Mouse (Mus musculus): ENCODE results near the gene Agbl1.

Gene Agbl1

DNA sequence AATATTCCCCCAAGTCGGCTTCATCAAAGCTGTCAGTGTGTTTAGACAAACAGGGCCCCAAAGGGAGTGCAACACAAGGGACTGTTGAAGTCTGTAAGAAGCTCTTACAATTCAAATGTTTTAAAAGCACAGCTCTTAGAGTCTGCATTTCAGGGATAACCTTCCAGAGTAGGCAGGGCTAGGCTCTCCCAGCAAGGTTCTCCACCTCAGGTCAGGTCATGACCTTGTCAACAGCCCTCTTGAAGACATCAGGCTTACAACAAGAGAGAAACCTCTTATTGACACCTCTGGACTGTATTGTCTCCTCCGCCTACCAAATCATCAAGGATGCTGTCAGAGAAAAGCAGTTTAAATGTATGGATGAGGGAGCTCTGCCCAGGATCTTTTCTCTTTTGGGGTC is 692.0 kb downstream of the Agbl1 start:
- no peak for DNase-seq (ENCODE audit: low read depth, low spot score)

DNA sequence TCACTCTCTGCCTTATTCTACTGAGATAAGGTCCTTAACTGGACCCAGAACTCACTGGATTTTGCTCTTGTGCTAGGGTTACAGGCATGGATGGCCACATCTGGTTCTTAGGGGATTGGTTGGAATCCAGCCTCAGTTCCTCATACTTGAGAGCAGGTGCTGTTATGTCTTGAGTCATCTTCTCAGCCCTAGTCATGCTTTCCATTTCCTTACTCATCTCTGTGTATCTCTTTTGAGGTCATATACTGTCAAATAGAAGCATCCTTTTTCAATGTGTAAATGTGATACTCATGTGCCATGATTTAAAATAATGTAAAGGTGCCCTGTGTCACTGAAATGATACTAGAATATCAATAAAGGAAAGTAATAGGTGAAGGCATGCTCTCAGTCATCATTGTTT is 705.5 kb downstream of the Agbl1 start:
- DNase-seq (ENCODE audit: low read depth, low spot score), result no peak

- DNase-seq (ENCODE audit: low read depth, low spot score), result peak; percentile 55
Measured at GRCm38 (mm10) chr7:76941531-76941930, 711.8 kb downstream of the Agbl1 start.

- no peak for DNase-seq (ENCODE audit: low read depth, low spot score)
Measured at GRCm38 (mm10) chr7:76971334-76971733, 741.6 kb downstream of the Agbl1 start.

- DNase-seq (ENCODE audit: low read depth, low spot score), result no peak
Measured at GRCm38 (mm10) chr7:77009571-77009970, 779.9 kb downstream of the Agbl1 start.

GRCm38 (mm10) chr7:77029019-77029418 is 799.3 kb downstream of the Agbl1 start:
- DNase-seq (ENCODE audit: low read depth, low spot score), result no peak

- DNase-seq (ENCODE audit: low read depth, low spot score), result no peak
Measured at GRCm38 (mm10) chr7:77076033-77076432, 846.3 kb downstream of the Agbl1 start.

DNA sequence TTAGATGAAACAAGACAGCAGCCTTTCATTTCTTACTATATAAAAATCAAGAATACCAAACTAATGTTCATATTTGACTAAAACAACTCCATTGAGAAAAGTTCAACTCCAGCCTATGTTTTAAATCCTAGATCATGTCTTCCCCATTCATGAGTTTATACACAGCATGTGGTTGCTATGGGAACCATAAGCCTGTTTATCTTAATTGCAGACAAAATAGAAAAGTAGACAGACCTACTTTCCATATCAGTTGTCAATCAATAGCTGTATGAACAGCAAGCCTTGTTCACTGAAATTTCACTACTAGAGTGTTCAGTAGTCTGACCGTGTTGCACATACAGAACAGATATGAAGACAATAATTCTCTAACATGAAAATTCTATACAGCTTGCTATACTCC is 857.6 kb downstream of the Agbl1 start:
- DNase-seq (ENCODE audit: low read depth, low spot score), result no peak

DNA sequence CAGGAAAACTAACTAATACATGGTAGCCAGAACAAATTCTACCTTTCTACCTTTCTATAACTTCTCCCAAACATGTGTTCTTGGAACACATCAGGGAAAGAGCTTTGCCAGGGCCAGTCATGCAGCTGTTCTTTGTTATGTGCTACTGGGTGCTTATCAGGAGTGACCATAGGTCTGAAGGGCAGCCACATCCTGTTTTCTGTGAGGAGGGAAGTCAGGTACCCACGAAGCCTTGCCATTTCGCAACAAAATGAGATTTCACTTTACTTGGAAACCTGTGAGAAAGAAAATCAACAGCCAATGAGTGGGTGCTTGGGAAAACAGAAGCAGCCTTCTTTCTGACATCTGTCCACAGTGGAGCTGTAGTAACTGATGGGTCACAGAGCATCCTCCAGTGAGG is 865.5 kb downstream of the Agbl1 start:
- no peak for DNase-seq (ENCODE audit: low read depth, low spot score)

GRCm38 (mm10) chr7:77114021-77114420 is 884.3 kb downstream of the Agbl1 start:
- DNase-seq (ENCODE audit: low read depth, low spot score), result no peak

GRCm38 (mm10) chr7:77129045-77129444 is 899.4 kb downstream of the Agbl1 start:
- DNase-seq (ENCODE audit: low read depth, low spot score), result no peak

- peak; percentile 4 for DNase-seq (ENCODE audit: low read depth, low spot score)
Measured at GRCm38 (mm10) chr7:77131950-77132349, 902.3 kb downstream of the Agbl1 start.

GRCm38 (mm10) chr7:77132615-77133420 is 903.1 kb downstream of the Agbl1 start:
- peak; percentile 8 for DNase-seq (ENCODE audit: low read depth, low spot score)

DNA sequence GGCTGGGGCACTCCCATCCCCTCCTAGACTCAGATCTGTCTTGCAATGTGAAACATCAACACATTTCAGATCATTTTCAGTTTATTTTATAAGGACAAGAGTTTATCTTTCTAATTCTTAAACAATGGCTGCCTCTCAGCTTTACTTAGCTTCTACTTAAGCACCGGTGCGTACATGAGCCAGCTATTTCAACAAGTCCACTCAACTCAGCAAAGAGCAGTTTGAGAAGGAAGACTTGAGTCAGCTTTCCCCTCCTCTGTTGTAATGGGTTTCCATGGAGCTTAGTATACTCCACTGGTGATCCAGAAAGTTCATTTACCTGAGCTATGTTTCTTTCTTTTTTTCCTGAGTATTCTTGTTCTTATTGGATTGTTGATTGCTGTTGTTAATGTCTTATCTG is 905.2 kb downstream of the Agbl1 start:
- DNase-seq (ENCODE audit: low read depth, low spot score), result no peak

DNA sequence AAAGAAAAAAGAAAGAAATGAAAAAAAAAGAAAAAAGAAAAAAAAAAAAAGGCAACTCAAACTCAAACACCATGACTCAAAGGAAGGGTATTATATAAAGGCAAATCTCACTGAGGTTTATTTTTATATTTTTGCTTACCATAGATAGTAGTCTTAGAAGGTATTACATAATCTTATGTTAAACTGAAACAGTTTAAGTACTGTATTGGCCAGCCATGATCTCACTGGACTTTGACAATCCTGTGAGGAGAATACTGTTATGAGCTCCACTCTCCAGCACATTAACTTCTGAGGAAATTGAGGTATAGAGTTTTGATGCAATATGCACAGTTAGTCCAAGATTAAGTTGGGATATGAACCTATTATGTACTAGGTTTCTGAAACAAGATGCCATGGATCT is 909.0 kb downstream of the Agbl1 start:
- DNase-seq (ENCODE audit: low read depth, low spot score), result no peak

GRCm38 (mm10) chr7:77147527-77147926 is 917.8 kb downstream of the Agbl1 start:
- no peak for DNase-seq (ENCODE audit: low read depth, low spot score)

DNA sequence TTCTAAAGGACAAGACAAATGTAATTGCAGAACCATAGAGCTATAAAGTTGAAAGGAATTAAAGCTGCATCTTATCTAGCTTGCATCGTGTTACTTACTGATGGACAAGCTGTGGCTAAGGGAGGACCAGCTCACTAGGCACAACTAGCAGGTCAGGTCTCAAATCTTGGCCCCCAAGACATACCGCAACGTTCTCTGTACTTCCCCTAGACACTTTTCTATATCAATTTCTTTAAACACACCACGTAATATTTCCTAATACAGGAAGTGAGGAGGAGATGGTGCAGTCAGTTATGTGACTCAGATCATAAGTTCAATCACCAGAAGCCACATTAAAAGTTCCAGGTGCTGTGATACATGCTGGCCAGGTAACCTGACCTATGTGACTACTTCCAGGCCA is 919.1 kb downstream of the Agbl1 start:
- no peak for DNase-seq (ENCODE audit: low read depth, low spot score)

DNA sequence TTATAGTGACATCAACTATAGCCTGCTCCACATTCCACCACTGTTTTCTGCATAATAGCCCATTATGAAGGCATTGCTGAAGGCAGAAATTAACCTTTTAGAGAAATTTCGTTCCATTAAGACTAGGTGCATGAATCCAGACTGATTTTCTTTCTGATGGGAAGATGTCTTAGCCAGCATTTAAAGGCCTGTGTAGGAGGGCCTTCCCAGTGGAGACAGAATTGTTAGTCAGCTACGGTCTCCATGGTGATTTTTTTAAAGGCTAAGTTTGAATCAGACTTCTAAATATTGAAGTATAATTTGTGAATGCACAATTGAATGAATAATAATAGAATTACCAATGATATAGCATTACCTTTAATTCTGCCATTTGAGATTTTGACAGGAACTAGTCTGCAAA is 920.2 kb downstream of the Agbl1 start:
- no peak for DNase-seq (ENCODE audit: low read depth, low spot score)

- DNase-seq (ENCODE audit: low read depth, low spot score), result no peak
Measured at GRCm38 (mm10) chr7:77152393-77152792, 922.7 kb downstream of the Agbl1 start.

- no peak for DNase-seq (ENCODE audit: low read depth, low spot score)
Measured at GRCm38 (mm10) chr7:77152909-77153308, 923.2 kb downstream of the Agbl1 start.

- no peak for DNase-seq (ENCODE audit: low read depth, low spot score)
Measured at GRCm38 (mm10) chr7:77164921-77165320, 935.2 kb downstream of the Agbl1 start.

Data from CD4-positive, CD25-positive, alpha-beta regulatory T cell, adult 2 months (primary cell).